Mouse (Mus musculus) testis, postnatal 14 days (tissue): ENCODE measurements around the gene Noxred1.
"Not testable (repeated sequence)": the region's sequence is repeated elsewhere in the genome, so short reads cannot be mapped to it uniquely, and the experiment has no call there.

Source experiments
- DNase-seq: peaks from one replicate; pipeline ENCODE4 v3.0.0; 2021; ENCODE audit warnings: low spot score

The Noxred1 gene

GRCm38 (mm10) chr12:87238632-87239031 is at the start of gene Noxred1:
TSS of gene Noxred1 (minus strand) at chr12:87238732.
- DNase-seq: no peak

- no peak for DNase-seq
These were observed 46.2 kb upstream of the Noxred1 start for GRCm38 (mm10) chr12:87284726-87285125.

- DNase-seq: no peak
These were observed 45.7 kb upstream of the Noxred1 start for GRCm38 (mm10) chr12:87284268-87284667.

GRCm38 (mm10) chr12:87283706-87284105 is 45.2 kb upstream of the Noxred1 start:
- DNase-seq: no peak

GRCm38 (mm10) chr12:87282743-87283142 is 44.2 kb upstream of the Noxred1 start:
- no peak for DNase-seq

- no peak for DNase-seq
These were observed 43.2 kb upstream of the Noxred1 start for GRCm38 (mm10) chr12:87281766-87282165.

GRCm38 (mm10) chr12:87279879-87280278 is 41.3 kb upstream of the Noxred1 start:
- no peak for DNase-seq

GRCm38 (mm10) chr12:87279350-87279749 is 40.8 kb upstream of the Noxred1 start:
- DNase-seq: no peak

- no peak for DNase-seq
These were observed 39.7 kb upstream of the Noxred1 start for GRCm38 (mm10) chr12:87278118-87278730.

GRCm38 (mm10) chr12:87277251-87277650 is 38.7 kb upstream of the Noxred1 start:
- DNase-seq: not testable (repeated sequence)

- DNase-seq: no peak
These were observed 36.6 kb upstream of the Noxred1 start for GRCm38 (mm10) chr12:87274853-87275831.

- no peak for DNase-seq
These were observed 29.1 kb upstream of the Noxred1 start for GRCm38 (mm10) chr12:87267682-87268081.

GRCm38 (mm10) chr12:87266827-87267603 is 28.5 kb upstream of the Noxred1 start:
- no peak for DNase-seq

GRCm38 (mm10) chr12:87266108-87266826 is 27.7 kb upstream of the Noxred1 start, which contains the start of the genes Vipas39 and Ahsa1:
TSS of gene Vipas39 (minus strand) at chr12:87266256.
TSS of gene Ahsa1 (plus strand) at chr12:87266479.
- DNase-seq: peak; percentile 94

GRCm38 (mm10) chr12:87265444-87265843 is 26.9 kb upstream of the Noxred1 start:
- DNase-seq: no peak

GRCm38 (mm10) chr12:87260562-87260961 is 22.0 kb upstream of the Noxred1 start:
- DNase-seq: no peak

GRCm38 (mm10) chr12:87256629-87257028 is 18.1 kb upstream of the Noxred1 start:
- no peak for DNase-seq

GRCm38 (mm10) chr12:87253878-87254277 is 15.3 kb upstream of the Noxred1 start:
- DNase-seq: no peak

- no peak for DNase-seq
These were observed 11.6 kb upstream of the Noxred1 start for GRCm38 (mm10) chr12:87250161-87250560.

GRCm38 (mm10) chr12:87236882-87237483 is 1.5 kb downstream of the Noxred1 start:
- DNase-seq: no peak

GRCm38 (mm10) chr12:87230379-87230895 is 8.1 kb downstream of the Noxred1 start:
- no peak for DNase-seq
